Mouse (Mus musculus) CH12.LX (cell line): ENCODE data around the gene Mmel1. TPM values are rescaled to one million over a fixed set of nuclear protein-coding genes. Genes with fewer than 3 reads are reported as not detected.

Source experiments
- DNase-seq: peaks from one replicate; pipeline ENCODE4 v3.0.0-alpha.2; 2013; ENCODE audit errors: extremely low read depth
- H3K27ac ChIP-seq: 2 replicates; pipeline ENCODE4 v1.5.1; 2012; ENCODE audit warnings: low read depth, mild to moderate bottlenecking, control low read depth, moderate library complexity; ENCODE audit not compliant: insufficient read depth
- H3K27me3 ChIP-seq: replicated peaks from 2 replicates; pipeline ENCODE3; 2012; ENCODE audit warnings: inconsistent platforms
- H3K36me3 ChIP-seq, 2 experiments: replicated peaks in 1 of 2; 2 replicates each; pipeline versions ENCODE3 to v1.6.1; 2012; ENCODE audit warnings: inconsistent platforms in 1 of 2, low read length in 1 of 2, mild to moderate bottlenecking in 1 of 2, mixed read lengths in 1 of 2, moderate library complexity in 1 of 2; ENCODE audit not compliant: control insufficient read depth in 1 of 2, insufficient read depth in 1 of 2
- H3K4me1 ChIP-seq, 2 experiments: 2 replicates each; pipeline ENCODE4 v1.6.1; 2012; ENCODE audit warnings: inconsistent platforms in 1 of 2, moderate library complexity in 1 of 2; ENCODE audit not compliant: insufficient read depth in 2 of 2, control insufficient read depth in 1 of 2
- H3K4me2 ChIP-seq: 2 replicates; pipeline ENCODE4 v1.6.1; 2012; ENCODE audit warnings: low read depth, mild to moderate bottlenecking, control low read depth; ENCODE audit not compliant: poor library complexity, insufficient read depth, severe bottlenecking
- H3K4me3 ChIP-seq, 3 experiments: fragments of 150-350 bp in 1 of 3; sonication (generic) in 1 of 3; replicated peaks in 1 of 3; 2 replicates each; pipeline versions ENCODE3 to v1.5.1; 2011 to 2012; ENCODE audit warnings: low read depth in 2 of 3, low read length in 2 of 3, mild to moderate bottlenecking in 2 of 3, moderate library complexity in 2 of 3, control low read depth in 1 of 3, improper control_type of control experiment in 1 of 3, inconsistent platforms in 1 of 3, mixed read lengths in 1 of 3; ENCODE audit not compliant: poor library complexity in 1 of 3
- H3K79me2 ChIP-seq: replicated peaks from 2 replicates; pipeline ENCODE4 v1.6.1; 2012; ENCODE audit warnings: mild to moderate bottlenecking, moderate library complexity; ENCODE audit not compliant: control insufficient read depth, poor library complexity, insufficient read depth, severe bottlenecking; ENCODE audit errors: extremely low read depth
- H3K9ac ChIP-seq: 2 replicates; pipeline ENCODE4 v1.6.1; 2012; ENCODE audit warnings: low read depth, mild to moderate bottlenecking, control low read depth, moderate library complexity; ENCODE audit not compliant: insufficient read depth
- H3K9me3 ChIP-seq: replicated peaks from 2 replicates; pipeline ENCODE3; 2012; ENCODE audit warnings: low read length, inconsistent platforms, mixed read lengths
- BHLHE40 ChIP-seq: IDR thresholded peaks from 2 replicates; pipeline ENCODE4 v1.6.1; 2011; ENCODE audit warnings: mild to moderate bottlenecking, low read depth, low read length, improper control_type of control experiment
- GABPA ChIP-seq: IDR thresholded peaks from 2 replicates; pipeline ENCODE4 v1.6.1; 2012; ENCODE audit warnings: low read depth, low read length, improper control_type of control experiment, inconsistent platforms; ENCODE audit not compliant: insufficient replicate concordance
- JUND ChIP-seq: conservative IDR thresholded peaks from 2 replicates; pipeline ENCODE4 v1.6.1; 2011; ENCODE audit warnings: low read depth, low read length, improper control_type of control experiment
- MAX ChIP-seq: IDR thresholded peaks from 2 replicates; pipeline ENCODE4 v1.6.1; 2011; ENCODE audit warnings: low read length, improper control_type of control experiment
- MAZ ChIP-seq: IDR thresholded peaks from 2 replicates; pipeline ENCODE4 v1.6.1; 2012; ENCODE audit warnings: low read depth, mild to moderate bottlenecking, inconsistent platforms, low read length, improper control_type of control experiment, moderate library complexity
- MYC ChIP-seq: IDR thresholded peaks from 2 replicates; pipeline ENCODE4 v1.6.1; 2011; ENCODE audit warnings: low read depth, mild to moderate bottlenecking, improper control_type of control experiment, low read length
- NELFE ChIP-seq: IDR thresholded peaks from 2 replicates; pipeline ENCODE4 v1.6.1; 2011; ENCODE audit warnings: low read depth, low read length, improper control_type of control experiment
- PAX5 ChIP-seq: IDR thresholded peaks from 2 replicates; pipeline ENCODE4 v1.6.1; 2012; ENCODE audit warnings: low read length, inconsistent platforms, mixed read lengths
- RAD21 ChIP-seq: IDR thresholded peaks from 2 replicates; pipeline ENCODE4 v1.6.1; 2011; ENCODE audit warnings: low read depth, mild to moderate bottlenecking, low read length, improper control_type of control experiment, moderate library complexity
- UBTF ChIP-seq: IDR thresholded peaks from 2 replicates; pipeline ENCODE4 v1.6.1; 2012; ENCODE audit warnings: low read depth, mild to moderate bottlenecking, inconsistent platforms, low read length, improper control_type of control experiment, moderate library complexity
- USF2 ChIP-seq: conservative IDR thresholded peaks from 2 replicates; pipeline ENCODE4 v1.6.1; 2011; ENCODE audit warnings: low read depth, low read length, improper control_type of control experiment
- ZC3H11A ChIP-seq: IDR thresholded peaks from 2 replicates; pipeline ENCODE4 v1.6.1; 2012; ENCODE audit warnings: low read depth, mild to moderate bottlenecking, inconsistent platforms, low read length, improper control_type of control experiment
- ZKSCAN1 ChIP-seq: IDR thresholded peaks from 2 replicates; pipeline ENCODE4 v1.6.1; 2012; ENCODE audit warnings: low read depth, inconsistent platforms, low read length, improper control_type of control experiment, borderline replicate concordance
- ZNF384 ChIP-seq: IDR thresholded peaks from 2 replicates; pipeline ENCODE4 v1.6.1; 2012; ENCODE audit warnings: low read depth, low read length, improper control_type of control experiment, inconsistent platforms
- dilution Hi-C: fragments of 300-500 bp; cut with MboI; formaldehyde crosslinking; loops from 2 replicates; pipeline ENCODE4 v1.14.3; 2020; ENCODE audit warnings: low sequenced_read_pairs; ENCODE audit not compliant: extremely low pct_unique_long_range_greater_than_20kb, extremely low pct_ligation_motif_present
- in situ Hi-C: fragments of 300-500 bp; cut with MboI; formaldehyde crosslinking; loops from 3 replicates; pipeline ENCODE4 v1.14.3; 2019; ENCODE audit warnings: low sequenced_read_pairs, low pct_ligation_motif_present, low pct_unique_long_range_greater_than_20kb, mixed read lengths
- polyA plus RNA-seq: library from polyadenylated mRNA; unstranded; fragments of >175 nt; gene quantifications from 2 replicates; pipeline ENCODE4 v1.2.1, GENCODE M21; 2012; ENCODE audit warnings: low read depth; ENCODE audit not compliant: insufficient read length
- total RNA-seq, 2 experiments: library from RNA; depleted of rRNA; stranded (reverse); fragments of 300-350 nt in 1 of 2; fragments of >200 nt in 1 of 2; gene quantifications; 2 replicates each; pipeline ENCODE4 v1.2.3; 2012 to 2014

Gene Mmel1
- total and polyA plus RNA-seq, 3 experiments = 0.70 to 3.9 (median 2.0) TPM

DNA sequence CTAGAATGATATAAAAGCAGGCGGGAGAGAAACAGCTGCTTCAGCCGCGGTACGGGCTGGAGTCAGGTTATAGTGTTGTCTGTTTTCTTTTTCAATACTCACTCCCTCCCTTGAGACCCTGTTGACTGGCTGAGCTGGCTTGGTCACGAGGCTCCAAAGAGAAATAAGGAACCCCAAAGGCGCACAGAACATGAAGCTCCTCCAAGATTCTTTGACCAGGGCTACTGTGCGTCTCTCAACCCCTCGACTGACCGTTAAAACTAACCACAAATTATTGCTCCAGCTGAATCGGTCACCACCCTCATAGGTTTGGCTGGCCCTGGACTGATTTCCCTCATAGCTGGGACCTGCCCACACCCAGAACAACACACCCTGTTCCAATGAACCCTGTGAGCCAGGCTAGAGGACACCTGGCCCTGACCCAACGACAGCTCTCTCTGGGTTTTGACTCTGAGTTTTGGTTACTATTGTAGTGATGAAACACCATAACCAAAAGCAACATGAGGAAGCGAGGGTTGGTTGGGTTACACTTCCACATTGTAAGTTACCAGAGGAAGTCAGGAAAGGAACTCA lies 59.8 kb downstream of the Mmel1 start:
- Histone ChIP-seq H3K4me1 (peaks cover 34 to 65% of the 10 kb centered on the region in 2 experiments), H3K27me3 (no peaks in the 10 kb centered on the region), H3K36me3 (peaks cover 18 to 23% of the 10 kb centered on the region in 2 experiments), H3K4me3 (peak overlapping the region in 2 of 3 experiments; percentile 58 to 67), H3K9ac (peak overlapping the region; percentile 91), H3K4me2 (peak overlapping the region; percentile 93), H3K9me3 (peaks cover 4% of the 10 kb centered on the region), H3K79me2 (peaks cover 25% of the 10 kb centered on the region), H3K27ac (peak overlapping the region; percentile 83)
- dilution Hi-C loops = no loop called here
- no peak for DNase-seq
- in situ Hi-C loops = loop anchor here (25.0 kb wide), 1 partner anchor 792 kb away; the partner anchor contains the start of genes Trp73 and Wrap73
- TF ChIP-seq UBTF = peak; percentile 58; the same call in 1 of the 2 replicates
- peak; percentile 59; the same call in 1 of the 2 replicates for TF ChIP-seq BHLHE40
- no peak for TF ChIP-seq ZKSCAN1
- TF ChIP-seq NELFE = 0 out of 2 replicates have a peak, but pooled peaks have one; percentile 38
- 0 out of 2 replicates have a peak, but pooled peaks have one; percentile 37 for TF ChIP-seq MAX

DNA sequence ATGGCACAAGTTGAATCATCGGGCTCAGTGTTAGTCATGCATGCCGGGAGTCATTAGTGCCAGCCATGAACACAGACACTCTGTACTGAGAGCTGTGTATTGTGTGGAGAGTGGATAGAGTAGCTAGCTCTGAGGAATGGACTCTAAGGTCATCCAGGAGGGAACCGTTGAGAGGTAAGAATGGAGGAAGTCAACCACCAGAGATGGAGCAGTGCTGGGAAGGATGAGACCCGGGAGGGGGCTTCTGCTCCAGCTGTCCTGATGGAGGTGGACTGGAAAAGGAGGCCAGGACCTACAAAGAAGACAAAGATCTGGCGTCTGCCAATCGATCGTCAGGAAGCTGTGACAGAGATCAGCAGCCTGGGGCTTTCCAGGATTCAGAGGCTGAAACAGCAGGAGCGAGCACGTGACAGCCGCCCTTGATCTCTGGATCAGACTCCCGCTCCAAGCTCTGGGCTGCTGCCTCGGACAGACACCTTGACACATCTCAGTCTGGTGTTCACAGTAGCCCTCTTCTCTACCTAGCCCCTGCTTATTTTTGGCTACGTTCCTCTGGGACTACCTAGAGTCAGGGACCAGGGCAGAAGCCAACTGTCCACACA lies 64.0 kb downstream of the Mmel1 start:
- no peak for TF ChIP-seq GABPA
- no peak for TF ChIP-seq RAD21
- TF ChIP-seq MAZ = no peak
- TF ChIP-seq MYC = no peak
- TF ChIP-seq ZNF384 = no peak
- no peak for TF ChIP-seq JUND
- no peak for TF ChIP-seq USF2
- TF ChIP-seq PAX5 = no peak
- TF ChIP-seq ZC3H11A = no peak
- H3K36me3 ChIP-seq = no peaks in the 10 kb centered on the region
- H3K9me3 ChIP-seq = no peaks in the 10 kb centered on the region
- H3K4me2 ChIP-seq = no peak overlapping the region
- no peak overlapping the region for H3K27ac ChIP-seq
- peaks cover 26 to 58% of the 10 kb centered on the region in 2 experiments for H3K4me1 ChIP-seq
- dilution Hi-C loops = no loop called here
- no peak overlapping the region for H3K4me3 ChIP-seq
- DNase-seq = no peak
- H3K9ac ChIP-seq = no peak overlapping the region
- no peaks in the 10 kb centered on the region for H3K27me3 ChIP-seq
- no peaks in the 10 kb centered on the region for H3K79me2 ChIP-seq
- in situ Hi-C loops = loop anchor here (25.0 kb wide), 1 partner anchor 796 kb away; the partner anchor contains the start of genes Trp73 and Wrap73
